17 mouse cellular contexts compared by ENCODE assay signal in genomic region chr7:115844910-115845309, GRCm38 (mm10).
A peak's percentile ranks its signal among the peaks of the same experiment; 100 is the strongest.
DNase-seq lines count a peak whose midpoint lies in the region; ATAC-seq and TF ChIP-seq lines count a peak whose summit lies in the region.
"Had no signal": no experiment of that assay in that cellular context is flagged by ENCODE, and none has a peak within 500 bp of the region (broad histone marks: within the 10 kb centered on the region; RNA-seq: fewer than 3 reads in every experiment).

No protein-coding gene starts in this region.

- no peak overlapping the region for H3K4me2 ChIP-seq in intestine, embryonic 16.5 days (ENCODE audit: low read depth, low read length)
- peak overlapping the region; percentile 51 for H3K4me2 ChIP-seq in liver, postnatal 0 days (ENCODE audit: low read depth, low read length)
- H3K4me2 ChIP-seq in hindbrain, embryonic 16.5 days (ENCODE audit: low read length) = no peak overlapping the region
- no peak overlapping the region for H3K4me2 ChIP-seq in hindbrain, embryonic 14.5 days (replicated peaks)
- H3K4me2 ChIP-seq: forebrain, embryonic 15.5 days; hindbrain, embryonic 13.5 days; limb, embryonic 13.5 days; midbrain, embryonic 13.5 days had no signal

- 0 out of 2 replicates have a peak, but pooled peaks have one; percentile 60 for ATAC-seq in intestine, embryonic 16.5 days
- peak; percentile 77 for ATAC-seq in liver, postnatal 0 days
- ATAC-seq in hindbrain, embryonic 16.5 days = no peak
- no peak for ATAC-seq in hindbrain, embryonic 14.5 days (ENCODE audit: low FRiP score)
- ATAC-seq: forebrain, embryonic 15.5 days; midbrain, embryonic 13.5 days had no signal

- H3K27me3 ChIP-seq in intestine, embryonic 16.5 days (replicated peaks; ENCODE audit: control insufficient read depth, insufficient read depth, low read length) = no peaks in the 10 kb centered on the region
- H3K27me3 ChIP-seq in liver, postnatal 0 days (ENCODE audit: insufficient read depth, low read length) = no peaks in the 10 kb centered on the region
- H3K27me3 ChIP-seq in hindbrain, embryonic 16.5 days (replicated peaks; ENCODE audit: control insufficient read depth, insufficient read depth, low read length) = no peaks in the 10 kb centered on the region
- no peaks in the 10 kb centered on the region for H3K27me3 ChIP-seq in hindbrain, embryonic 14.5 days (ENCODE audit: control insufficient read depth, insufficient read depth, low read length)
- H3K27me3 ChIP-seq: forebrain, embryonic 15.5 days; hindbrain, embryonic 13.5 days; limb, embryonic 13.5 days; midbrain, embryonic 13.5 days had no signal

- no peak overlapping the region for H3K4me3 ChIP-seq in intestine, embryonic 16.5 days (ENCODE audit: low read length)
- peak overlapping the region; percentile 51 for H3K4me3 ChIP-seq in liver, postnatal 0 days (ENCODE audit: low read depth, low read length)
- H3K4me3 ChIP-seq in hindbrain, embryonic 16.5 days (ENCODE audit: low read length) = no peak overlapping the region
- no peak overlapping the region for H3K4me3 ChIP-seq in hindbrain, embryonic 14.5 days (replicated peaks; ENCODE audit: low read length)
- H3K4me3 ChIP-seq: forebrain, embryonic 15.5 days; heart, adult 2 months; hindbrain, embryonic 13.5 days; limb, embryonic 13.5 days; midbrain, embryonic 13.5 days; myocyte had no signal

- no peaks in the 10 kb centered on the region for H3K9me3 ChIP-seq in intestine, embryonic 16.5 days (ENCODE audit: control insufficient read depth, low read length)
- no peaks in the 10 kb centered on the region for H3K9me3 ChIP-seq in liver, postnatal 0 days (ENCODE audit: low read length)
- no peaks in the 10 kb centered on the region for H3K9me3 ChIP-seq in hindbrain, embryonic 16.5 days (ENCODE audit: control insufficient read depth, low read length)
- no peaks in the 10 kb centered on the region for H3K9me3 ChIP-seq in hindbrain, embryonic 14.5 days (ENCODE audit: control insufficient read depth, low read length)
- H3K9me3 ChIP-seq: forebrain, embryonic 15.5 days; hindbrain, embryonic 13.5 days; limb, embryonic 13.5 days; midbrain, embryonic 13.5 days had no signal

- peak; percentile 100 for TF ChIP-seq EP300 in liver, postnatal 0 days (IDR thresholded peaks at IDR 0.05; ENCODE audit: low read depth)

- 81% methylated on average over 3 of the region's 3 CpGs for WGBS in intestine, embryonic 16.5 days
- 58% methylated on average over 3 of the region's 3 CpGs for WGBS in liver, postnatal 0 days (ENCODE audit: insufficient replicate concordance)
- WGBS in hindbrain, embryonic 16.5 days = 92% methylated on average over 3 of the region's 3 CpGs
- 96% methylated on average over 3 of the region's 3 CpGs for WGBS in hindbrain, embryonic 14.5 days

- H3K4me1 ChIP-seq in intestine, embryonic 16.5 days (ENCODE audit: control insufficient read depth, insufficient read depth, low read length) = no peaks in the 10 kb centered on the region
- peaks cover 6% of the 10 kb centered on the region; the same call in 1 of the 2 replicates for H3K4me1 ChIP-seq in liver, postnatal 0 days (ENCODE audit: insufficient read depth)
- H3K4me1 ChIP-seq in hindbrain, embryonic 16.5 days (ENCODE audit: control insufficient read depth, insufficient read depth, low read depth, low read length) = no peaks in the 10 kb centered on the region
- no peaks in the 10 kb centered on the region for H3K4me1 ChIP-seq in hindbrain, embryonic 14.5 days (replicated peaks; ENCODE audit: control insufficient read depth, insufficient read depth, low read length)
- H3K4me1 ChIP-seq: forebrain, embryonic 15.5 days; hindbrain, embryonic 13.5 days; limb, embryonic 13.5 days; midbrain, embryonic 13.5 days had no signal

- no peak for TF ChIP-seq CTCF in liver, postnatal 0 days (IDR thresholded peaks at IDR 0.05; ENCODE audit: low read depth)

- DNase-seq in spleen, adult 12 weeks (ENCODE audit: low spot score) = peak; percentile 59
- DNase-seq in spleen, adult 18-20 months = no peak
- peak; percentile 47 for DNase-seq in liver, postnatal 0 days
- DNase-seq in thymus, adult 18-20 months = no peak
- DNase-seq in hindbrain, embryonic 14.5 days (ENCODE audit: low spot score) = no peak
- DNase-seq: cerebellum, adult 2 months; embryo, embryonic 11 days; lung, postnatal 36 days; thymus, adult 2 months had no signal

- H3K36me3 ChIP-seq in intestine, embryonic 16.5 days (ENCODE audit: control insufficient read depth, insufficient read depth, low read length) = no peaks in the 10 kb centered on the region
- no peaks in the 10 kb centered on the region for H3K36me3 ChIP-seq in liver, postnatal 0 days (replicated peaks; ENCODE audit: insufficient read depth, low read length)
- no peaks in the 10 kb centered on the region for H3K36me3 ChIP-seq in hindbrain, embryonic 16.5 days (ENCODE audit: control insufficient read depth, insufficient read depth, low read length)
- H3K36me3 ChIP-seq in hindbrain, embryonic 14.5 days (replicated peaks; ENCODE audit: control insufficient read depth, insufficient read depth) = no peaks in the 10 kb centered on the region
- H3K36me3 ChIP-seq: forebrain, embryonic 15.5 days; hindbrain, embryonic 13.5 days; limb, embryonic 13.5 days; midbrain, embryonic 13.5 days had no signal

- H3K9ac ChIP-seq in intestine, embryonic 16.5 days (ENCODE audit: low read depth, low read length) = no peak overlapping the region
- H3K9ac ChIP-seq in liver, postnatal 0 days (replicated peaks) = peak overlapping the region; percentile 66
- no peak overlapping the region for H3K9ac ChIP-seq in hindbrain, embryonic 16.5 days (ENCODE audit: low read depth, low read length)
- no peak overlapping the region for H3K9ac ChIP-seq in hindbrain, embryonic 14.5 days
- H3K9ac ChIP-seq: forebrain, embryonic 15.5 days; hindbrain, embryonic 13.5 days; limb, embryonic 13.5 days; midbrain, embryonic 13.5 days had no signal

- H3K27ac ChIP-seq in intestine, embryonic 16.5 days (ENCODE audit: low read length) = no peak overlapping the region
- H3K27ac ChIP-seq in liver, postnatal 0 days (ENCODE audit: low read depth) = peak overlapping the region; percentile 76
- no peak overlapping the region for H3K27ac ChIP-seq in hindbrain, embryonic 16.5 days (ENCODE audit: low read depth, low read length)
- no peak overlapping the region for H3K27ac ChIP-seq in hindbrain, embryonic 14.5 days
- H3K27ac ChIP-seq: forebrain, embryonic 15.5 days; hindbrain, embryonic 13.5 days; limb, embryonic 13.5 days; midbrain, embryonic 13.5 days had no signal

Comparison
In these comparisons a context has a peak if more than half of its experiments do, and no peak if none do; other contexts are left out.
1. DNase-seq: peak in spleen, adult 12 weeks (single experiment) and liver, postnatal 0 days (single experiment); none in spleen, adult 18-20 months (0 of 2), thymus, adult 18-20 months (0 of 2) and hindbrain, embryonic 14.5 days (single experiment).
2. ATAC-seq: peak in intestine, embryonic 16.5 days (single experiment) and liver, postnatal 0 days (single experiment); none in hindbrain, embryonic 16.5 days (single experiment) and hindbrain, embryonic 14.5 days (single experiment).